Mouse (Mus musculus): ENCODE measurements at regions not wholly inside any gene's neighbourhood (a gene's known extent, or its start where the extent isn't known, plus 50 kb on each side); places are given as distances from the start of the nearest gene placed in this dataset.
A peak's percentile ranks its signal among the peaks of the same experiment; 100 is the strongest.

GRCm38 (mm10) chr5:120018126-120018525, 98.1 kb upstream of the Rbm19 start:
- no peaks in the 10 kb centered on the region for H3K36me3 ChIP-seq (ENCODE audit: control insufficient read depth, insufficient read depth, low read length)
- H3K4me1 ChIP-seq (replicated peaks; ENCODE audit: control insufficient read depth, insufficient read depth, low read length), result no peaks in the 10 kb centered on the region
- TF ChIP-seq POLR2A (IDR thresholded peaks at IDR 0.05; ENCODE audit: control insufficient read depth, extremely low read depth, insufficient read depth, low read length, poor library complexity) (no peak), CTCF (IDR thresholded peaks at IDR 0.05; ENCODE audit: borderline replicate concordance, control insufficient read depth, extremely low read depth, insufficient read depth, low read length, poor library complexity) (no peak)
- no peak for DNase-seq
- 75% methylated on average over 2 of the region's 2 CpGs for WGBS
- H3K4me3 ChIP-seq (ENCODE audit: control insufficient read depth, insufficient read depth, low read length), result no peak overlapping the region
- H3K27ac ChIP-seq (ENCODE audit: control insufficient read depth, insufficient read depth, low read length), result no peak overlapping the region
- no peaks in the 10 kb centered on the region for H3K27me3 ChIP-seq (ENCODE audit: control insufficient read depth, insufficient read depth, low read length)

GRCm38 (mm10) chr5:120020748-120021147, 95.5 kb upstream of the Rbm19 start:
- Histone ChIP-seq H3K27me3 (ENCODE audit: control insufficient read depth, insufficient read depth, low read length) (no peaks in the 10 kb centered on the region), H3K4me1 (replicated peaks; ENCODE audit: control insufficient read depth, insufficient read depth, low read length) (peaks cover 13% of the 10 kb centered on the region), H3K27ac (ENCODE audit: control insufficient read depth, insufficient read depth, low read length) (no peak overlapping the region), H3K4me3 (ENCODE audit: control insufficient read depth, insufficient read depth, low read length) (no peak overlapping the region), H3K36me3 (ENCODE audit: control insufficient read depth, insufficient read depth, low read length) (no peaks in the 10 kb centered on the region)
- TF ChIP-seq CTCF (IDR thresholded peaks at IDR 0.05; ENCODE audit: borderline replicate concordance, control insufficient read depth, extremely low read depth, insufficient read depth, low read length, poor library complexity) (no peak), POLR2A (IDR thresholded peaks at IDR 0.05; ENCODE audit: control insufficient read depth, extremely low read depth, insufficient read depth, low read length, poor library complexity) (no peak)
- WGBS, result 93% methylated on average over 5 of the region's 5 CpGs
- DNase-seq, result no peak

GRCm38 (mm10) chr5:120022276-120022675, 94.0 kb upstream of the Rbm19 start:
- 97% methylated on average over 5 of the region's 5 CpGs for WGBS
- Histone ChIP-seq H3K4me1 (replicated peaks; ENCODE audit: control insufficient read depth, insufficient read depth, low read length) (peaks cover 19% of the 10 kb centered on the region), H3K27ac (ENCODE audit: control insufficient read depth, insufficient read depth, low read length) (no peak overlapping the region), H3K4me3 (ENCODE audit: control insufficient read depth, insufficient read depth, low read length) (no peak overlapping the region), H3K36me3 (ENCODE audit: control insufficient read depth, insufficient read depth, low read length) (no peaks in the 10 kb centered on the region), H3K27me3 (ENCODE audit: control insufficient read depth, insufficient read depth, low read length) (no peaks in the 10 kb centered on the region)
- TF ChIP-seq CTCF (IDR thresholded peaks at IDR 0.05; ENCODE audit: borderline replicate concordance, control insufficient read depth, extremely low read depth, insufficient read depth, low read length, poor library complexity), result no peak
- DNase-seq, result no peak

- Histone ChIP-seq H3K4me3 (ENCODE audit: control insufficient read depth, insufficient read depth, low read length) (no peak overlapping the region), H3K27me3 (ENCODE audit: control insufficient read depth, insufficient read depth, low read length) (no peaks in the 10 kb centered on the region), H3K36me3 (ENCODE audit: control insufficient read depth, insufficient read depth, low read length) (no peaks in the 10 kb centered on the region), H3K4me1 (replicated peaks; ENCODE audit: control insufficient read depth, insufficient read depth, low read length) (peaks cover 19% of the 10 kb centered on the region), H3K27ac (ENCODE audit: control insufficient read depth, insufficient read depth, low read length) (peak overlapping the region; percentile 62; the same call in 1 of the 2 replicates)
- peak; percentile 66 for DNase-seq
- TF ChIP-seq POLR2A (IDR thresholded peaks at IDR 0.05; ENCODE audit: control insufficient read depth, extremely low read depth, insufficient read depth, low read length, poor library complexity) (no peak), CTCF (IDR thresholded peaks at IDR 0.05; ENCODE audit: borderline replicate concordance, control insufficient read depth, extremely low read depth, insufficient read depth, low read length, poor library complexity) (no peak)
- WGBS, result 0% methylated on average over 10 of the region's 10 CpGs
These were observed 92.2 kb upstream of the Rbm19 start for GRCm38 (mm10) chr5:120024071-120024470.

- Histone ChIP-seq H3K4me1 (replicated peaks; ENCODE audit: control insufficient read depth, insufficient read depth, low read length) (peaks cover 19% of the 10 kb centered on the region), H3K27me3 (ENCODE audit: control insufficient read depth, insufficient read depth, low read length) (no peaks in the 10 kb centered on the region), H3K36me3 (ENCODE audit: control insufficient read depth, insufficient read depth, low read length) (no peaks in the 10 kb centered on the region), H3K4me3 (ENCODE audit: control insufficient read depth, insufficient read depth, low read length) (no peak overlapping the region), H3K27ac (ENCODE audit: control insufficient read depth, insufficient read depth, low read length) (no peak overlapping the region; the same call in 1 of the 2 replicates)
- TF ChIP-seq POLR2A (IDR thresholded peaks at IDR 0.05; ENCODE audit: control insufficient read depth, extremely low read depth, insufficient read depth, low read length, poor library complexity) (no peak), CTCF (IDR thresholded peaks at IDR 0.05; ENCODE audit: borderline replicate concordance, control insufficient read depth, extremely low read depth, insufficient read depth, low read length, poor library complexity) (no peak)
- DNase-seq, result no peak
These were observed 91.1 kb upstream of the Rbm19 start for GRCm38 (mm10) chr5:120025212-120025611.

GRCm38 (mm10) chr5:120030904-120031303, 85.4 kb upstream of the Rbm19 start:
- 90% methylated on average over 15 of the region's 15 CpGs for WGBS
- no peak overlapping the region for H3K4me3 ChIP-seq (ENCODE audit: control insufficient read depth, insufficient read depth, low read length)
- H3K27me3 ChIP-seq (ENCODE audit: control insufficient read depth, insufficient read depth, low read length), result no peaks in the 10 kb centered on the region
- no peak for DNase-seq
- no peaks in the 10 kb centered on the region for H3K36me3 ChIP-seq (ENCODE audit: control insufficient read depth, insufficient read depth, low read length)
- H3K27ac ChIP-seq (ENCODE audit: control insufficient read depth, insufficient read depth, low read length), result no peak overlapping the region
- peaks cover 6% of the 10 kb centered on the region for H3K4me1 ChIP-seq (replicated peaks; ENCODE audit: control insufficient read depth, insufficient read depth, low read length)
- no peak for TF ChIP-seq CTCF (IDR thresholded peaks at IDR 0.05; ENCODE audit: borderline replicate concordance, control insufficient read depth, extremely low read depth, insufficient read depth, low read length, poor library complexity)
- no peak for TF ChIP-seq POLR2A (IDR thresholded peaks at IDR 0.05; ENCODE audit: control insufficient read depth, extremely low read depth, insufficient read depth, low read length, poor library complexity)

GRCm38 (mm10) chr5:120031614-120032013, 84.7 kb upstream of the Rbm19 start:
- Histone ChIP-seq H3K27ac (ENCODE audit: control insufficient read depth, insufficient read depth, low read length) (no peak overlapping the region), H3K4me1 (replicated peaks; ENCODE audit: control insufficient read depth, insufficient read depth, low read length) (peaks cover 6% of the 10 kb centered on the region), H3K27me3 (ENCODE audit: control insufficient read depth, insufficient read depth, low read length) (no peaks in the 10 kb centered on the region), H3K36me3 (ENCODE audit: control insufficient read depth, insufficient read depth, low read length) (no peaks in the 10 kb centered on the region), H3K4me3 (ENCODE audit: control insufficient read depth, insufficient read depth, low read length) (no peak overlapping the region)
- TF ChIP-seq CTCF (IDR thresholded peaks at IDR 0.05; ENCODE audit: borderline replicate concordance, control insufficient read depth, extremely low read depth, insufficient read depth, low read length, poor library complexity) (no peak), POLR2A (IDR thresholded peaks at IDR 0.05; ENCODE audit: control insufficient read depth, extremely low read depth, insufficient read depth, low read length, poor library complexity) (no peak)
- DNase-seq, result no peak
- WGBS, result 21% methylated on average over 4 of the region's 4 CpGs

All from thymus, adult 2 months (tissue).